Mouse (Mus musculus) kidney, adult 2 months (tissue): ENCODE data around the gene Elovl3. TPM values are rescaled to one million over a fixed set of nuclear protein-coding genes. Genes with fewer than 3 reads are reported as not detected.
"Not testable (repeated sequence)": the region's sequence is repeated elsewhere in the genome, so short reads cannot be mapped to it uniquely, and the experiment has no call there.

ENCODE experiments used
- DNase-seq: peaks from one replicate; pipeline ENCODE4 v3.0.0; 2021
- H3K27ac ChIP-seq: fragments of 200-500 bp; 2 replicates; pipeline ENCODE4 v1.5.1; 2012; ENCODE audit warnings: low read depth, low read length, control low read depth, inconsistent platforms; ENCODE audit not compliant: insufficient read depth
- H3K27me3 ChIP-seq: fragments of 200-500 bp; replicated peaks from 2 replicates; pipeline ENCODE4 v1.6.1; 2012; ENCODE audit warnings: mild to moderate bottlenecking, moderate library complexity, low read length, inconsistent platforms; ENCODE audit not compliant: control insufficient read depth, insufficient read depth
- H3K36me3 ChIP-seq: fragments of 200-500 bp; 2 replicates; pipeline ENCODE4 v1.6.1; 2012; ENCODE audit warnings: mild to moderate bottlenecking, moderate library complexity, low read length, inconsistent platforms; ENCODE audit not compliant: control insufficient read depth, insufficient read depth
- H3K4me1 ChIP-seq: fragments of 200-500 bp; 2 replicates; pipeline ENCODE4 v1.6.1; 2011; ENCODE audit warnings: low read length; ENCODE audit not compliant: control insufficient read depth, insufficient read depth
- H3K4me3 ChIP-seq: fragments of 200-500 bp; 2 replicates; pipeline ENCODE4 v1.5.1; 2011; ENCODE audit warnings: mild to moderate bottlenecking, low read depth, low read length, control low read depth; ENCODE audit not compliant: insufficient read depth
- CTCF ChIP-seq: fragments of 200-500 bp; conservative IDR thresholded peaks from 2 replicates; pipeline ENCODE4 v1.5.1; 2011; ENCODE audit warnings: low read depth, mild to moderate bottlenecking, control low read depth, low read length, moderate library complexity, mixed read lengths; ENCODE audit not compliant: insufficient read depth, insufficient read length
- POLR2A ChIP-seq: fragments of 200-500 bp; IDR thresholded peaks from one replicate; pipeline ENCODE4 v1.6.1; 2011; ENCODE audit warnings: low read depth, low read length, control low read depth
- WGBS: fragments of 180-500 bp; shearing (Covaris S2); methylation state at CpG from one replicate; pipeline ENCODE4 v1.1.7; 2018; 5-methylcytosine and 5-hydroxymethylcytosine counted together
- polyA plus RNA-seq: library from polyadenylated mRNA; depleted of rRNA; stranded (reverse); fragments of >200 nt; gene quantifications from 2 replicates; pipeline ENCODE4 v1.2.3, GENCODE M21; 2012

Gene Elovl3
- polyA plus RNA-seq, 1 experiment: 3.4 TPM

- Histone ChIP-seq H3K27ac (no peak overlapping the region), H3K36me3 (no peaks in the 10 kb centered on the region), H3K4me3 (no peak overlapping the region), H3K4me1 (no peaks in the 10 kb centered on the region), H3K27me3 (no peaks in the 10 kb centered on the region)
- no peak for TF ChIP-seq POLR2A
- TF ChIP-seq CTCF: no peak
- no peak for DNase-seq
- WGBS: 78% methylated on average over 6 of the region's 6 CpGs
Measured at GRCm38 (mm10) chr19:46120872-46121271, 10.8 kb upstream of the Elovl3 start.

GRCm38 (mm10) chr19:46123876-46124275 is 7.8 kb upstream of the Elovl3 start:
- Histone ChIP-seq H3K27me3 (no peaks in the 10 kb centered on the region), H3K27ac (no peak overlapping the region), H3K36me3 (no peaks in the 10 kb centered on the region), H3K4me1 (no peaks in the 10 kb centered on the region), H3K4me3 (no peak overlapping the region)
- 78% methylated on average over 3 of the region's 3 CpGs for WGBS
- TF ChIP-seq POLR2A (no peak), CTCF (no peak)
- no peak for DNase-seq

GRCm38 (mm10) chr19:46124651-46125050 is 7.0 kb upstream of the Elovl3 start:
- no peak for DNase-seq
- H3K27ac ChIP-seq: no peak overlapping the region
- H3K27me3 ChIP-seq: no peaks in the 10 kb centered on the region; the same call in 1 of the 2 replicates
- H3K4me1 ChIP-seq: no peaks in the 10 kb centered on the region
- TF ChIP-seq POLR2A (no peak), CTCF (no peak)
- no peak overlapping the region for H3K4me3 ChIP-seq
- no peaks in the 10 kb centered on the region for H3K36me3 ChIP-seq

GRCm38 (mm10) chr19:46126301-46126700 is 5.4 kb upstream of the Elovl3 start:
- H3K4me1 ChIP-seq: no peaks in the 10 kb centered on the region
- 85% methylated on average over 4 of the region's 4 CpGs for WGBS
- no peak overlapping the region for H3K4me3 ChIP-seq
- DNase-seq: no peak
- H3K27me3 ChIP-seq: no peaks in the 10 kb centered on the region; the same call in 1 of the 2 replicates
- H3K36me3 ChIP-seq: no peaks in the 10 kb centered on the region
- H3K27ac ChIP-seq: no peak overlapping the region
- no peak for TF ChIP-seq POLR2A
- no peak for TF ChIP-seq CTCF

GRCm38 (mm10) chr19:46129737-46130136 is 2.0 kb upstream of the Elovl3 start:
- H3K27me3 ChIP-seq, H3K4me3 ChIP-seq, H3K27ac ChIP-seq, H3K36me3 ChIP-seq, DNase-seq, H3K4me1 ChIP-seq: not testable (repeated sequence)
- WGBS: 66% methylated on average over 6 of the region's 6 CpGs

- H3K4me3 ChIP-seq: no peak overlapping the region
- no peak for DNase-seq
Measured at GRCm38 (mm10) chr19:46131283-46131682, 414 bp upstream of the Elovl3 start.

GRCm38 (mm10) chr19:46132577-46132976 is 880 bp downstream of the Elovl3 start:
- 47% methylated on average over 6 of the region's 6 CpGs for WGBS
- H3K4me3 ChIP-seq: no peak overlapping the region
- no peaks in the 10 kb centered on the region for H3K36me3 ChIP-seq
- TF ChIP-seq CTCF (no peak), POLR2A (no peak)
- DNase-seq: no peak
- H3K27me3 ChIP-seq: no peaks in the 10 kb centered on the region; the same call in 1 of the 2 replicates
- 0 out of 2 replicates have a peak, but pooled peaks cover 9% of the 10 kb centered on the region for H3K4me1 ChIP-seq
- H3K27ac ChIP-seq: no peak overlapping the region

More at GRCm38 (mm10) chr19:46131283-46131682, 414 bp upstream of the Elovl3 start:
- Histone ChIP-seq H3K4me1 (0 out of 2 replicates have a peak, but pooled peaks cover 6% of the 10 kb centered on the region), H3K36me3 (no peaks in the 10 kb centered on the region), H3K27ac (no peak overlapping the region), H3K27me3 (no peaks in the 10 kb centered on the region; the same call in 1 of the 2 replicates)
- TF ChIP-seq CTCF: no peak
- TF ChIP-seq POLR2A: no peak
- WGBS: 8% methylated on average over 8 of the region's 8 CpGs
